Mouse (Mus musculus) thymus, postnatal 14 days (tissue): ENCODE results near the gene Slc51b.

ENCODE experiments used
- DNase-seq: peaks from one replicate; pipeline ENCODE4 v3.0.0; 2021

The Slc51b gene

GRCm38 (mm10) chr9:65407861-65408260 is 14.9 kb downstream of the Slc51b start:
- DNase-seq: no peak

DNA sequence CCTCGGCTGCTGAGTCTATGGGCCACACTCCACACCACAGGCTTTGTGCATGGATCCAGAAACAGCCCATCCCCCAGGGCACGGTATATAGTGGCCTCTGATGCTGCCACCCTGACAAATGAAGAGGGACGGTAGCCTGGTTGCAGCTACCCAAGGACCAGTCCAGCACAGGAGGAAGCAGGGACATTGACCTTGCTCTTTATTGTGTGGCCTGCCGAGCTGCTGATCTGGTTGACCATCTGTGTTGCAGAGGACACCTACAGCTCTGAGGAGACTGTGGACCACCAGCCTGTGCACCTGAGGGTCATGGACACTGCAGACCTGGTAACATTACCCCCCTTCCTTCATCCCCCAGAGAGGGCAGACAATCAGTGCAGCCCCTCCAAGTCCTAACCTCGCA is 15.4 kb downstream of the Slc51b start:
- DNase-seq: no peak

- DNase-seq: no peak
Measured at GRCm38 (mm10) chr9:65405184-65405449, 17.6 kb downstream of the Slc51b start.

DNA sequence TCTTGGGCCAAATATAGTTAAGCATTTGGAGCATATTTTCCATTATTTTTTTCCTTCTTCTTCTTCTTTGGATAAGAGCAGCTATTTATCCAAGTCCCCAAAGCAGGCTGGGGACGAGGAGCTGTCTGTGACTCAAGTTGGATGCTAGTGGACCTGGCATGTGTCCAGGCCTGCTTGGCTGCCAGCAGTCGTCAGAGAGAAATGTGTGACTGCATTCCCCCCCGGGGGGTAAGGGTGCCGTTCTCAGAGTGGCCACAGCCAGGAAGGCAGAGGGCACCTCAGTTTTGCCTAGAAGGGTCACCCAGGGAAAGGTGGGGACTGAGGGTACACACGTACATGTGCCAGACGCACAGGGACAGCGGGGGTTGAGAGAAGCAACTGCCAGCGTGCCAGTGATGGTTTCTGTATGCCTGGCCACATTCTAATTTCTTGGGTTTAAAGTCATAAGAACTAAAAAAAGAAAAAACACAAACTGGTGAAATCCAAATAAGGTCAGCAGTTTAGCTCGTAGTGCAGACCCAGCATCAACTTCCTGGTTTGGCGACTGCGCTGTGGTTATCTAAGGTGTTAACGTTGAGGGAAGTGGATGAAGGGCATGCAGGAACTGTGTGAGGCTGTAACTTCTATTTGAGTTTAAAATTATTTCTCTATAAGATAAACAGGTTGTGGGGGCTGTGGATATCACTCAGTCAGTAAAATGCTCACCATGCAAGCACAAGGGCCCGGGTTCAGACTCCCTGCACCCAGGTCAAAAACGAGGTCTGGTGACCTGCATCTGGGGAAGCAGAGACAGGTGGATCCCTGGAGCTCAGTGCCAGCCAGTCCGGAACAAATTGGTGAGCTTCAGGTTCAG is 18.2 kb downstream of the Slc51b start:
- no peak for DNase-seq

DNA sequence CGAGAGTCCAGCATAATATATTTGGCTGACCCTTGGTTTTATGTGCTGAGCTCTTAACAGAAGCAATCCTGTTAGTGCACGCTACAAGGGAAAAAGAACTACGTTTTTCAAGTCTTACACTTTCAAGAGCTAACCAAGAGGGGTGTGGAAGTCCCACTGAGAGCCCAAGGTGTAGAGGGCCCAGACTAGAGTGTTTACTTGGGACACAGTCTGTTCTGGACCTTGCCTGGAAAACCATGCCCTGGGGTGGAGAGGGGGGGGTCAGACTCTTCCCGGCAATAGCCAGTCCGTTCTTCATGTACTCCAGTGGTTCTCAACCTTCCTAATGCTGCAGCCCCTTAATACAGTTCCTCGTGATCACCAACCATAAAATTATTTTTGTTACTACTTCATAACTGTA is 22.8 kb downstream of the Slc51b start:
- DNase-seq: no peak

DNA sequence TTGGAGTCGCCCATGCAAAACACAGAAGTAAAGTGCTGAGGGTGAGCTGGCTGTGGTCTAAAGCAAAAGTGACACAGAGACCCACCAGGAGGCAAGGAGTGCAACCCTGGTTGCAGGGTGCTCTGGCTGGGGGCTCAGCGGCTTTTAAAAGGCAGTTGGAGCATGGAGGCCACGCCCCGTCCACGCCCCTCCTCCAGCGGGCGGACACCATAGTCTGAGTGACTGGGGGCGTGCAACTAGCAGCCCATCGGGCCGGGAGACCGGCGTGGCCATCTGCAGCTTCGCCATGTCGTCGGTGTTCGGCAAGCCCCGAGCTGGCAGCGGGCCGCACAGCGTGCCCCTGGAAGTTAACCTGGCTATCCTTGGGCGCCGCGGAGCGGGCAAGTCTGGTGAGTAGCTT is 24.5 kb downstream of the Slc51b start, which contains the start of gene Rasl12:
Rasl12 (plus strand) TSS at position 228 of the 400 bp plus-strand sequence.
- peak; percentile 65 for DNase-seq

GRCm38 (mm10) chr9:65394360-65394759 is 28.4 kb downstream of the Slc51b start:
- DNase-seq: no peak

- DNase-seq: no peak
Measured at GRCm38 (mm10) chr9:65393606-65394005, 29.1 kb downstream of the Slc51b start.

GRCm38 (mm10) chr9:65392638-65393364 is 30.0 kb downstream of the Slc51b start:
- DNase-seq: peak; percentile 68

DNA sequence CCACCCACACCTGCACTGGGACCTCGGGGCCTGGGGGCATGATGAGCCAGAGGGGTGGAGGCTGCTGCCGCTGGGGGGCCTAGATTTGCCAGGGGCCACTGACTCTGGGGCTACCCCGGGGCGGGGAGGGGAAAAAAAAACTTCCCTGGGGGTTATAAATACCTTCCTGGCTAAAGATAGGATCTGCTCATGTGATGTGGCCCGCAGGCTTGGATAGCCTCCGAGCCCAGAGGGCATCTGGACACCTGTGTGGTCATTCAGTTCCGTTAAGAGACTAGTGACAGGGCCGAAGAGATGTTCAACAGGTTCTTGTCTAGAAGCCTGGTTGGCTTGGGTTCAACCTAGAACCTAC is 31.2 kb downstream of the Slc51b start, which contains the start of gene Kbtbd13:
Kbtbd13 (minus strand) TSS at position 40 of the 352 bp plus-strand sequence.
- no peak for DNase-seq

DNA sequence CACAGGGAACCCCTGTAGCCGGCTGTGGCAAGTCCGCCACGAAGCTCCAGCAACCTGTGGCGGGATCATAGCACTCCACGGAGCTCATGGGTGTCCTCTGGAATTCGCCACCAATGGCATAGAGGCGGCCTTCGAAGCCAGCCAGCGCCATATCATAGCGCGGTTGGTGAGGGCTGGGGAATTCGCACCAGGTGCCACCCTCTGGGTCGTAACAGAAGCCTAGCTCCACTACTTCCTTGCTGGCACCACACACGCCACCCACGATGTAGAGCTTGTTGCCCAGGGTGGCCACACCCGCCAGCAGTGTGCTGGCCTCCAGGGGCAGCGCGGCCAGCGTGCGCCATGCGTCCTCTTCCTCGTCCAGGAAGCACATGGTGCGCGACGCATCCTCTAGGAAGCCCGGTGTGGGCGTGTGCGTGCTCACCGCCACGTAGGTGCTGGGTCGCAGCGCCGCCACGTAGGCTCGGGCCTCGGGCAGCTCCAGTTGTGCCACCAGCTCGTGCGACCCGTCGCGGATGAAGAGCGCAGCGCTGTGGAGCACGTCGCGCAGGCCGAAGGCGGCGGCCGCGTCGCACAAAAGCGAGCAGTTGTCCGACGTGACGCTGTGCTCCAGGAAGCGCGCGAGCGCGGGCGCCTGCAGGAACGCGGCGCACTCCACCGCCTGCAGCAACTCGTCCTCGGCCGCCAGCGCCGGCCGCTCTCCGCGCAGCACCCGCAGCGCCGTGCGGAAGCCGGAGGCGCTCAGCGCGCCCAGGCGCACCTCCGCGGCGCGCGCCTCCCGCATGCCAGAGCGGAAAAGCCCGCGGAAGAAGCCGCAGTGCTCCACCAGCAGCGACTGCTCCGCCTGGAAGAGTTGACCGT is 31.8 kb downstream of the Slc51b start:
- peak; percentile 27 for DNase-seq

DNA sequence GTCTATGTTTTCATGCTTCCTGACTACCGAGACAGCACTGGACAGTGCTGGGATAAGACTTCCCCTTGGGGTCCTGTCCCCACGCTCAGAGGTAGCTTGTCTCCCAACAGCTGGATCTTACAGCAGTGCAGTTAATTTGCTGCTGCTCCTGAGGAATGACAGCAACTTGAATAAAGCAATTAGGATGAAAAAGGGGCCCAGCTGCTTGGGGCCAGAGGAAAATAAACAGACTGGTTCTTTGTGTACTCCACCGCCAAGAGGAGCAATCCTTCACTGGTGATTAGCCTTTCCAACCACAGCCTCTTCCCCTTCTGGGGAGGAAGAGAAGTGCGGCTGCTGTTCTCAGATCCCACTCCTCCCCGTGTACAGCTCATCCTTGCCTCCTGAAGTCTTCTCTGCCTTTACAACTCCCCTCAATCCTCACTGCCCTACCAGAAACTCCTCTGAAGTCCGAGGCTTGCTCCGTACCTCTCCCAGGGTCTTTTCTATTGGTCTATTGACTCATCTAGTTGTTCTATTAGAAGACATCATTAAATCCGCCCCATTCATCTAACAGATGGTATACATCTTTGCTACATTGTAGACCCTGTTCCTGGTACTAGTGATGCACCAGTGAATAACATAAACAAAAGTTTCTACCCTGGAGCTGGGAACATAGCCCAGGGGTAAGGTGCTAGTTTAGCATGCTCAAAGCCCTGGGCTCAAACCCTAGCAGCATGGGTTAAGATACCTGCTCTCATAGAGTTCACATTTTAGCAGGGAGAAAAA is 36.2 kb downstream of the Slc51b start:
- DNase-seq: no peak

- no peak for DNase-seq
Measured at GRCm38 (mm10) chr9:65384276-65384675, 38.5 kb downstream of the Slc51b start.

GRCm38 (mm10) chr9:65382751-65383097 is 40.0 kb downstream of the Slc51b start:
- DNase-seq: no peak

DNA sequence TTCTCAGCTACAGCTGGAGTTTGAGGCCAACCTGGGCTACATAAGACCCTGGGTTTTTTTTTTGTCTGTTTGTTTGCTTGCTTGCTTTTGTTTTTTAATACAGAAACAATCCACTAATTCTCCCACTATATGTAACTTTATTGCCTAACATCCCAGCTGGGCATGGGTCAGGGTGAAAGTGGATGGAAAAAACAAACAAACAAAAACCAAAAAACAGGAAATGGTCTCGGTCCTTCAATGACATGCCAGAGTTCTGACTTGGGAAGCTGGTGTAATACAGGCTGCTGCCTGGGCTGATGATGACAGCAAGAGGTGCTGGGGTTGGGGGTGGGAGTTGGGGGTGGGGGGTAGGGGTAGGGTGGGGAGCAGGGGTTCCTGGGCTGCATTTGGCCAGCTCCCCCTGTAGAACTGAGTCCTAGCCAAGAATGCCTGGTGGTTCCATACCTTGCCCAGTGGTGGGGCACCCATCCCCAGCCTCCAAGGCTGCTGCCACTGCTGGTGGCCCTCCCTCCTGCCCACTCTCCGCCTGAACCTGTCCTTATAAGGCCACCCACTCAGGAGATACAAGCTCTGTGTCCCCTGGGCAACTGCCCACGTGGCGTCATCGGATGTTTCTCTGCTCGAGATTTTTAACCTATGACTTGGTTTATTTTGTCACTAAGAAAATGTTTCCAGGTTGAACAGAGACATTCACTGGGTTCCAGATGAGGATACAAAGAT is 40.6 kb downstream of the Slc51b start:
- no peak for DNase-seq

GRCm38 (mm10) chr9:65381017-65381590 is 41.7 kb downstream of the Slc51b start:
- DNase-seq: no peak

DNA sequence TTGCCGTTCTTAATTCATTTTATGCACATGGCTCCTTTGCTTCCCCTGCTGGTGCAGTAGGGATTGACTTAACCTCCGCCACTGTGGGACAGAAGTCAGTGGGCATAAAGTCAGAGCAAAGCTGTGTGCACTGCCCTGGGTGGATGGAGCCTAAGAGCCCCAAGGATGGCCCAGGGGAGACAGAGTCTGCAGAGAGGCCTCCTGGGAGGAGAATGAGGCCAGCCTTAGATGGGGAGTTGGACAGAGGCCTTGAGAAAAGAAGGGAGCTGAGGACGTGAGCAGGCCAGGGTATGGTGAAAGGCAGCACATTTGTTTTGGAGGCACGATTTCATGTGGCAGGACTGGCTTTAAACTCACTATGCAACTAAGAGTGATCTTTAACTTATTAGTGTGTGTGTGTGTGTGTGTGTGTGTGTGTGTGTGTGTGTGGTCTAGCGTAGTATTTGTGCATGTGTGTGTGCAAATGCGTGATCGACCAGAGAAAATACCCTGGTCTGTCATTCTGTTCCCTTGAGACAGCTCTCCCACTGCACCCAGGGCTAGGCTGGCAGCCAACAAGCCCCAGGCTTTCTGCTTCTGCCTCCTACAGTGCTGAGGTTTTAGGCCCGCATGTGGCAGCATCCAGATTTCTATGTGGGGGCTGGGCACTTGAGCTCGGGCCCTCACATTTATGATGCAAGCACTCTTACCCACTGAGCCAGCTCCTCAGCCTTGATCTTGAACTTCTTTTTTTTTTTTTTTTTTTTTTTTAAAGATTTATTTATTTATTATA is 47.4 kb downstream of the Slc51b start:
- DNase-seq: no peak

GRCm38 (mm10) chr9:65374468-65375162 is 48.1 kb downstream of the Slc51b start:
- DNase-seq: no peak

DNA sequence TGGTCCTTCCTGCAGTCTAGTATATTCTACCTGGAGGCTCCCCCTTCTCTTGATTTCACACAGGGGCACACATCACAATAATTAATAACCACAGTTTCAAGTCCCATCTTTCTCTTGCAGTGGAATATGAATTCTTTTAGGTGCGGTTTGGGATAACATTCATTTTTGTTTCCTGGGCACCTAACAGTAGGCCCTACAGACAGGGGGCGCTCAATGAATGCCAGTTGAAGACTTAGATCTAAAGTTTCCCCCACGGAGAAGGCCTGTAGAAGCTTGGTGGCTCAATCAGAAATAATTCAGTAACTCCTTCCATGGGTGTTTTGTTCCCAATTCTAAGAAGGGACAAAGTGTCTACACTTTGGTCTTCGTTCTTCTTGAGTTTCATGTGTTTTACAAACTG is 50.3 kb downstream of the Slc51b start:
- peak; percentile 71 for DNase-seq

DNA sequence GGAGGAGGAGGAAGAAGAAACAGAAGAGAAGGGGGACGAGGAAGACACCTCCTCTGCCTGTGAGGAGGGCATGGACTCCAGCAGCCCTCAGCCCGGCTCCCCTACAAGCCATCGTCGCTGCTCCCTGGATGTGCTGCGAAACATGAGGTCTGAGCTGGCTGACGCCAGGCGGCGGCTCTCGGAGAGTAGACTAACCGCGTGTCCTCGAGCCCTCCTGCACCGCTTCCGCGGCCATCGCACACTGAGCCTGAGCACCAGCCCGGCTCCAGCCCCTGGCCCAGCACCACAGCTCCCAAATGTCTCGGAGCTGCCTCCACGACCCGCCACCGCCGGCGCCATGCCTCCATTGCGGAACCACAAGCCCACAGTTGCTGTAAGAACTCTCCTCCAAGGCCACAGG is 51.0 kb downstream of the Slc51b start:
- DNase-seq: no peak
